ENCODE assay signal across 8 mouse cellular contexts in genomic region chr9:48466804-48467203, GRCm38 (mm10). TPM values are rescaled to one million over a fixed set of nuclear protein-coding genes. Genes with fewer than 3 reads are reported as not detected.
DNase-seq lines count a peak whose midpoint lies in the region; ATAC-seq and TF ChIP-seq lines count a peak whose summit lies in the region.
"Had no signal": no experiment of that assay in that cellular context is flagged by ENCODE, and none has a peak within 500 bp of the region (broad histone marks: within the 10 kb centered on the region; RNA-seq: fewer than 3 reads in every experiment).

No protein-coding gene starts in this region.

- no peak for ATAC-seq in midbrain, embryonic 14.5 days (ENCODE audit: low FRiP score, low TSS enrichment)
- no peak for ATAC-seq in midbrain, embryonic 15.5 days (replicated peaks)
- peak; percentile 54 for ATAC-seq in inflammation-experienced regulatory T-cells, adult 6 months
- peak; percentile 30; the same call in 1 of the 2 replicates for ATAC-seq in lung, postnatal 0 days

- no peaks in the 10 kb centered on the region for H3K9me3 ChIP-seq in midbrain, embryonic 14.5 days (ENCODE audit: control insufficient read depth, low read length)
- H3K9me3 ChIP-seq in midbrain, embryonic 15.5 days = no peaks in the 10 kb centered on the region
- H3K9me3 ChIP-seq in lung, postnatal 0 days (ENCODE audit: low read length) = 0 out of 2 replicates have a peak, but pooled peaks cover 2% of the 10 kb centered on the region

- H3K36me3 ChIP-seq in midbrain, embryonic 14.5 days (ENCODE audit: control insufficient read depth, insufficient read depth, low read length) = 0 out of 2 replicates have a peak, but pooled peaks cover 5% of the 10 kb centered on the region
- H3K36me3 ChIP-seq in midbrain, embryonic 15.5 days (replicated peaks) = no peaks in the 10 kb centered on the region
- H3K36me3 ChIP-seq in lung, postnatal 0 days (ENCODE audit: insufficient read depth, low read length) = no peaks in the 10 kb centered on the region

- H3K4me1 ChIP-seq in midbrain, embryonic 14.5 days (ENCODE audit: control insufficient read depth, insufficient read depth, low read length) = no peaks in the 10 kb centered on the region
- H3K4me1 ChIP-seq in midbrain, embryonic 15.5 days = no peaks in the 10 kb centered on the region
- no peaks in the 10 kb centered on the region for H3K4me1 ChIP-seq in lung, postnatal 0 days (ENCODE audit: insufficient read depth, low read depth, low read length)
- H3K4me1 ChIP-seq: heart, embryonic 13.5 days had no signal

- H3K4me2 ChIP-seq in midbrain, embryonic 14.5 days (ENCODE audit: low read length) = no peak overlapping the region
- H3K4me2 ChIP-seq in midbrain, embryonic 15.5 days = no peak overlapping the region
- H3K4me2 ChIP-seq in lung, postnatal 0 days (replicated peaks; ENCODE audit: low read depth, low read length) = no peak overlapping the region
- H3K4me2 ChIP-seq: heart, embryonic 13.5 days had no signal

- TF ChIP-seq EP300 in lung, postnatal 0 days (IDR thresholded peaks at IDR 0.05) = no peak

- no peak overlapping the region for H3K4me3 ChIP-seq in midbrain, embryonic 14.5 days (replicated peaks; ENCODE audit: low read depth, low read length)
- no peak overlapping the region for H3K4me3 ChIP-seq in midbrain, embryonic 15.5 days
- H3K4me3 ChIP-seq in lung, postnatal 0 days (ENCODE audit: low read depth, low read length) = no peak overlapping the region
- H3K4me3 ChIP-seq: heart, embryonic 13.5 days had no signal

- peak; percentile 59 for DNase-seq in midbrain, embryonic 14.5 days
- DNase-seq in ZHBTc4 (ENCODE audit: low read depth, low spot score) = peak; percentile 81
- peak; percentile 52 to 77 for DNase-seq in cerebellum, postnatal 25 days
- DNase-seq in lung, postnatal 0 days (ENCODE audit: low spot score) = peak; percentile 75
- peak; percentile 45 to 79 for DNase-seq in spleen, adult 18-20 months

- peak; percentile 96 for TF ChIP-seq CTCF in lung, postnatal 0 days (IDR thresholded peaks at IDR 0.05)

- no peak overlapping the region for H3K27ac ChIP-seq in midbrain, embryonic 14.5 days (replicated peaks; ENCODE audit: low read depth, low read length)
- no peak overlapping the region for H3K27ac ChIP-seq in midbrain, embryonic 15.5 days
- H3K27ac ChIP-seq in lung, postnatal 0 days (ENCODE audit: low read length) = no peak overlapping the region
- H3K27ac ChIP-seq: heart, embryonic 13.5 days had no signal

- WGBS in midbrain, embryonic 14.5 days = 59% methylated on average over 3 of the region's 3 CpGs
- WGBS in midbrain, embryonic 15.5 days = 65% methylated on average over 3 of the region's 3 CpGs
- WGBS in lung, postnatal 0 days = 56% methylated on average over 3 of the region's 3 CpGs

- no peak overlapping the region for H3K9ac ChIP-seq in midbrain, embryonic 14.5 days (replicated peaks; ENCODE audit: low read length)
- H3K9ac ChIP-seq in midbrain, embryonic 15.5 days = no peak overlapping the region
- H3K9ac ChIP-seq in lung, postnatal 0 days (replicated peaks; ENCODE audit: low read depth) = no peak overlapping the region
- H3K9ac ChIP-seq: heart, embryonic 13.5 days had no signal

- H3K27me3 ChIP-seq in midbrain, embryonic 14.5 days (ENCODE audit: control insufficient read depth, insufficient read depth, low read length) = no peaks in the 10 kb centered on the region
- H3K27me3 ChIP-seq in midbrain, embryonic 15.5 days (replicated peaks) = no peaks in the 10 kb centered on the region
- H3K27me3 ChIP-seq in lung, postnatal 0 days (replicated peaks; ENCODE audit: insufficient read depth, low read length) = no peaks in the 10 kb centered on the region
- H3K27me3 ChIP-seq: heart, embryonic 13.5 days had no signal

RNA-seq across cellular contexts. Expression of gene Rexo2, which starts 13.6 kb away (rescaled TPM):
- polyA plus RNA-seq in midbrain, embryonic 14.5 days (2014; fragmentation: Nextera tagmentation; extraction: Ambion mirVana) = 70.9 and 76.0 TPM in 2 replicates
- polyA plus RNA-seq in midbrain, embryonic 15.5 days (2015; fragmentation: Nextera tagmentation; extraction: Ambion mirVana) = 100 and 102 TPM in 2 replicates
- 100 to 1,000 TPM; 140 to 206 (median 176) TPM for polyA plus RNA-seq in inflammation-experienced regulatory T-cells, adult 6 months (2017; shearing (Covaris generic))
- 119 and 120 TPM in 2 replicates for polyA plus RNA-seq in lung, postnatal 0 days (2015; fragmentation: Nextera tagmentation; extraction: Ambion mirVana)

RNA-seq across cellular contexts. Expression of gene Rbm7, which starts 28.3 kb away (rescaled TPM):
- 75.9 and 90.7 TPM in 2 replicates for polyA plus RNA-seq in midbrain, embryonic 14.5 days (2014; fragmentation: Nextera tagmentation; extraction: Ambion mirVana)
- polyA plus RNA-seq in midbrain, embryonic 15.5 days (2015; fragmentation: Nextera tagmentation; extraction: Ambion mirVana) = 70.2 and 76.3 TPM in 2 replicates
- 100 to 1,000 TPM; 131 to 144 (median 138) TPM for polyA plus RNA-seq in inflammation-experienced regulatory T-cells, adult 6 months (2017; shearing (Covaris generic))
- polyA plus RNA-seq in lung, postnatal 0 days (2015; fragmentation: Nextera tagmentation; extraction: Ambion mirVana) = 101 and 104 TPM in 2 replicates

RNA-seq across cellular contexts. Expression of gene Gm5617, which starts 28.4 kb away (rescaled TPM):
- 28.4 and 28.5 TPM in 2 replicates for polyA plus RNA-seq in midbrain, embryonic 14.5 days (2014; fragmentation: Nextera tagmentation; extraction: Ambion mirVana)
- 18.7 and 20.8 TPM in 2 replicates for polyA plus RNA-seq in midbrain, embryonic 15.5 days (2015; fragmentation: Nextera tagmentation; extraction: Ambion mirVana)
- polyA plus RNA-seq in inflammation-experienced regulatory T-cells, adult 6 months (2017; shearing (Covaris generic)) = 10 to 100 TPM; 20.5 to 31.8 (median 22.9) TPM
- 48.9 and 52.2 TPM in 2 replicates for polyA plus RNA-seq in lung, postnatal 0 days (2015; fragmentation: Nextera tagmentation; extraction: Ambion mirVana)

Comparison
In these comparisons a context has a peak if more than half of its experiments do, and no peak if none do; other contexts are left out.
1. ATAC-seq: peak in inflammation-experienced regulatory T-cells, adult 6 months (single experiment) and lung, postnatal 0 days (single experiment); none in midbrain, embryonic 14.5 days (single experiment) and midbrain, embryonic 15.5 days (single experiment).
2. Peak in every context shown above with its lines, with median percentiles within 50 percentile points of each other: DNase-seq.